Comparison of ENCODE assay signal across 9 mouse cellular contexts in the genomic region with DNA sequence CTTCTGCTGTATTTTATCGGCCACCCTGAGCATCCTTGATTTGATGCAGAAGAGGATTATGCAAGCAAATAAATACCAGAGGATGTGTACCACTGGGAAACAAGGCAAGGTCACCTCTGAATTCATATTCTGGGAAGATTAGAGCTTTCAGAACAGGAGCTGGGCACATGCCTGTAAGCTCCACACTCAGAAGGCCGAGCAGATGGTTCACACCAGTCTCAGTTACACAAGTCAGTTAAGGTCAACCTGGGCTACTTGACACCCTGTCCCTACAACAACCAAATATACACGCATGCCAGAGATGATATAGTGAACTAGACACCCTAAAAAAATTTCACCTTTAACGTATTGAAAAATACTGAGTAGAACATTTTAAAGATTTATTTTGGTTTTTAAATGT.
"Had no signal": no experiment of that assay in that cellular context is flagged by ENCODE, and none has a peak within 500 bp of the region (broad histone marks: within the 10 kb centered on the region; RNA-seq: fewer than 3 reads in every experiment).

No protein-coding gene starts in this region.

- DNase-seq: kidney, postnatal 10 days; kidney, postnatal 36 days; left cerebral cortex, postnatal 4 days; liver, postnatal 0 days; lung, embryonic 14.5 days; midbrain, embryonic 14.5 days; thymus, adult 2 months; thymus, postnatal 14 days; thymus, postnatal 4 days had no signal
